Comparison of ENCODE assay signal across 8 mouse cellular contexts in genomic region chr7:133124701-133125485, GRCm38 (mm10). TPM values are rescaled to one million over a fixed set of nuclear protein-coding genes. Genes with fewer than 3 reads are reported as not detected.
DNase-seq lines count a peak whose midpoint lies in the region; ATAC-seq and TF ChIP-seq lines count a peak whose summit lies in the region.

No protein-coding gene starts in this region.

- H3K79me2 ChIP-seq in MEL (ENCODE audit: control insufficient read depth, insufficient read depth, low read length, poor library complexity): peaks cover 38% of the 10 kb centered on the region

- peak overlapping the region; percentile 98 for H3K9ac ChIP-seq in heart, embryonic 12.5 days
- H3K9ac ChIP-seq in MEL (ENCODE audit: control insufficient read depth, low read depth, low read length, poor library complexity, severe bottlenecking): peak overlapping the region; percentile 87
- H3K9ac ChIP-seq in embryonic facial prominence, embryonic 15.5 days: peak overlapping the region; percentile 95
- peak overlapping the region; percentile 75 for H3K9ac ChIP-seq in limb, embryonic 11.5 days (ENCODE audit: low read length)
- H3K9ac ChIP-seq in neural tube, embryonic 14.5 days (replicated peaks; ENCODE audit: low read depth, low read length): peak overlapping the region; percentile 84

- TF ChIP-seq EP300 in MEL (IDR thresholded peaks at IDR 0.05; ENCODE audit: low read depth in 1 of 2, low read length in 2 of 2): no peak

- 5% methylated on average over 34 of the region's 34 CpGs for WGBS in heart, embryonic 12.5 days
- WGBS in embryonic facial prominence, embryonic 15.5 days: 15% methylated on average over 34 of the region's 34 CpGs
- WGBS in limb, embryonic 11.5 days: 2% methylated on average over 34 of the region's 34 CpGs
- WGBS in neural tube, embryonic 14.5 days: 5% methylated on average over 34 of the region's 34 CpGs

- peak overlapping the region; percentile 92 for H3K4me2 ChIP-seq in heart, embryonic 12.5 days
- H3K4me2 ChIP-seq in embryonic facial prominence, embryonic 15.5 days (replicated peaks): peak overlapping the region; percentile 91
- peak overlapping the region; percentile 93 for H3K4me2 ChIP-seq in limb, embryonic 11.5 days (ENCODE audit: low read depth, severe bottlenecking)
- peak overlapping the region; percentile 99 for H3K4me2 ChIP-seq in neural tube, embryonic 14.5 days (ENCODE audit: low read depth, low read length)

- no peaks in the 10 kb centered on the region for H3K36me3 ChIP-seq in heart, embryonic 12.5 days
- peaks cover 0 to 13% of the 10 kb centered on the region in 2 experiments; a peak in 2 of 4 replicates for H3K36me3 ChIP-seq in MEL (ENCODE audit: control insufficient read depth in 1 of 2, insufficient read depth in 2 of 2, low read length in 2 of 2)
- no peaks in the 10 kb centered on the region for H3K36me3 ChIP-seq in embryonic facial prominence, embryonic 15.5 days
- H3K36me3 ChIP-seq in limb, embryonic 11.5 days (ENCODE audit: control insufficient read depth, insufficient read depth, low read length): no peaks in the 10 kb centered on the region; the same call in 1 of the 2 replicates
- H3K36me3 ChIP-seq in neural tube, embryonic 14.5 days (ENCODE audit: control insufficient read depth, insufficient read depth, low read length): no peaks in the 10 kb centered on the region

- H3K27ac ChIP-seq in heart, embryonic 12.5 days (ENCODE audit: poor library complexity, severe bottlenecking): peak overlapping the region; percentile 100
- H3K27ac ChIP-seq in MEL (ENCODE audit: control insufficient read depth, low read depth, low read length): peak overlapping the region; percentile 99
- peak overlapping the region; percentile 98 for H3K27ac ChIP-seq in embryonic facial prominence, embryonic 15.5 days (replicated peaks)
- no peak overlapping the region; the same call in 1 of the 2 replicates for H3K27ac ChIP-seq in limb, embryonic 11.5 days (replicated peaks; ENCODE audit: low read depth, low read length)
- H3K27ac ChIP-seq in neural tube, embryonic 14.5 days (ENCODE audit: low read depth, low read length): peak overlapping the region; percentile 85; the same call in 1 of the 2 replicates

- H3K4me3 ChIP-seq in heart, embryonic 12.5 days: peak overlapping the region; percentile 79
- peak overlapping the region; percentile 75 to 94 for H3K4me3 ChIP-seq in MEL (ENCODE audit: control insufficient read depth in 1 of 2, insufficient read depth in 1 of 2, low read depth in 2 of 2, low read length in 2 of 2)
- H3K4me3 ChIP-seq in embryonic facial prominence, embryonic 15.5 days (replicated peaks): peak overlapping the region; percentile 89
- peak overlapping the region; percentile 95 for H3K4me3 ChIP-seq in limb, embryonic 11.5 days (ENCODE audit: low read depth, low read length)
- peak overlapping the region; percentile 67 for H3K4me3 ChIP-seq in neural tube, embryonic 14.5 days (ENCODE audit: low read depth, low read length)

- no peak for ATAC-seq in heart, embryonic 12.5 days (ENCODE audit: insufficient number of reproducible peaks, low FRiP score)
- ATAC-seq in embryonic facial prominence, embryonic 15.5 days (ENCODE audit: insufficient number of reproducible peaks, low FRiP score, low TSS enrichment, low read depth): no peak
- no peak for ATAC-seq in limb, embryonic 11.5 days (ENCODE audit: insufficient number of reproducible peaks, low FRiP score, low TSS enrichment, low read depth)
- no peak for ATAC-seq in neural tube, embryonic 14.5 days (ENCODE audit: low read depth)

- TF ChIP-seq POLR2A in MEL (IDR thresholded peaks at IDR 0.05; ENCODE audit: control insufficient read depth in 1 of 2, insufficient read depth in 1 of 2, low read depth in 1 of 2, low read length in 2 of 2, poor library complexity in 1 of 2): peak in 1 of 2 experiments; percentile 3; a peak in 1 of 4 replicates

- no peak for TF ChIP-seq RAD21 in MEL (IDR thresholded peaks at IDR 0.05; ENCODE audit: low read depth, low read length)

- no peaks in the 10 kb centered on the region for H3K27me3 ChIP-seq in heart, embryonic 12.5 days (replicated peaks)
- H3K27me3 ChIP-seq in MEL (ENCODE audit: control insufficient read depth in 1 of 2, insufficient read depth in 2 of 2, low read length in 2 of 2): no peaks in the 10 kb centered on the region
- H3K27me3 ChIP-seq in embryonic facial prominence, embryonic 15.5 days: 0 out of 2 replicates have a peak, but pooled peaks cover 3% of the 10 kb centered on the region
- H3K27me3 ChIP-seq in limb, embryonic 11.5 days (ENCODE audit: control insufficient read depth, insufficient read depth, low read length): no peaks in the 10 kb centered on the region
- H3K27me3 ChIP-seq in neural tube, embryonic 14.5 days (ENCODE audit: control insufficient read depth, insufficient read depth, low read length): no peaks in the 10 kb centered on the region

- TF ChIP-seq CTCF in MEL (IDR thresholded peaks at IDR 0.05 in 2 of 3, conservative IDR thresholded peaks at IDR 0.05 in 1 of 3; ENCODE audit: control insufficient read depth in 1 of 3, insufficient read depth in 1 of 3, low read depth in 2 of 3, low read length in 3 of 3, poor library complexity in 1 of 3, severe bottlenecking in 1 of 3): no peak

- H3K9me3 ChIP-seq in heart, embryonic 12.5 days (replicated peaks): peaks cover 6% of the 10 kb centered on the region; the same call in 1 of the 2 replicates
- H3K9me3 ChIP-seq in MEL (replicated peaks; ENCODE audit: insufficient read depth, low read length): no peaks in the 10 kb centered on the region
- H3K9me3 ChIP-seq in embryonic facial prominence, embryonic 15.5 days (replicated peaks): 0 out of 2 replicates have a peak, but pooled peaks cover 3% of the 10 kb centered on the region
- H3K9me3 ChIP-seq in limb, embryonic 11.5 days (ENCODE audit: control insufficient read depth, low read length): no peaks in the 10 kb centered on the region
- H3K9me3 ChIP-seq in neural tube, embryonic 14.5 days (ENCODE audit: control insufficient read depth, low read length): no peaks in the 10 kb centered on the region

- DNase-seq in heart, adult 9 months (ENCODE audit: low spot score in 2 of 2): no peak
- peak; percentile 69 for DNase-seq in MEL (ENCODE audit: low read depth, low spot score)
- peak; percentile 47 for DNase-seq in limb, embryonic 11.5 days (ENCODE audit: low spot score)
- DNase-seq in ovary, postnatal 36 days (ENCODE audit: low spot score): no peak
- no peak for DNase-seq in urinary bladder, adult 2 months (ENCODE audit: low spot score)

- H3K4me1 ChIP-seq in heart, embryonic 12.5 days (replicated peaks): peaks cover 19% of the 10 kb centered on the region
- peaks cover 0 to 12% of the 10 kb centered on the region in 2 experiments; a peak in 3 of 4 replicates for H3K4me1 ChIP-seq in MEL (ENCODE audit: control insufficient read depth in 1 of 2, insufficient read depth in 2 of 2, low read length in 2 of 2)
- H3K4me1 ChIP-seq in embryonic facial prominence, embryonic 15.5 days: peaks cover 20% of the 10 kb centered on the region
- peaks cover 12% of the 10 kb centered on the region for H3K4me1 ChIP-seq in limb, embryonic 11.5 days (ENCODE audit: control insufficient read depth, insufficient read depth, low read length)
- peaks cover 18% of the 10 kb centered on the region for H3K4me1 ChIP-seq in neural tube, embryonic 14.5 days (ENCODE audit: control insufficient read depth, insufficient read depth, low read length)

TF ChIP-seq in MEL, 35 proteins besides CTCF, POLR2A, EP300 and RAD21:
- 0 out of 2 replicates have a peak, but pooled peaks have one; percentile 9 for TF ChIP-seq TBP (IDR thresholded peaks at IDR 0.05; ENCODE audit: low read depth, low read length)
- TF ChIP-seq SMC3 (IDR thresholded peaks at IDR 0.05; ENCODE audit: low read depth, low read length): no peak
- peak; percentile 31; the same call in 1 of the 2 replicates for TF ChIP-seq MAX (IDR thresholded peaks at IDR 0.05; ENCODE audit: low read length)

RNA-seq across cellular contexts. Expression of gene Ctbp2, which starts 0.7 kb away (rescaled TPM):
- 60.6 and 66.2 TPM in 2 replicates for polyA plus RNA-seq in heart, embryonic 12.5 days (2016; fragmentation: Nextera tagmentation; extraction: Ambion mirVana)
- 61.5 and 74.9 TPM in 2 replicates for total RNA-seq in MEL (2012; rRNA removed)
- polyA plus RNA-seq in MEL (2012; ENCODE audit: insufficient read depth in 1 of 2, insufficient read length in 2 of 2, low read depth in 1 of 2, low replicate concordance in 2 of 2, missing spikeins in 1 of 2): 10 to 100 TPM in 1 of 2 experiments, not detected in 1; 90.7 TPM
- polyA plus RNA-seq in embryonic facial prominence, embryonic 15.5 days (2015; fragmentation: Nextera tagmentation; extraction: Ambion mirVana): 64.7 and 71.3 TPM in 2 replicates
- 141 and 144 TPM in 2 replicates for polyA plus RNA-seq in limb, embryonic 11.5 days (2014; fragmentation: Nextera tagmentation; extraction: Ambion mirVana)
- polyA plus RNA-seq in neural tube, embryonic 14.5 days (2014; fragmentation: Nextera tagmentation; extraction: Ambion mirVana): 61.1 and 65.0 TPM in 2 replicates
- polyA plus RNA-seq in urinary bladder, adult 2 months (2012; rRNA removed): 83.1 and 99.4 TPM in 2 replicates

RNA-seq across cellular contexts. Expression of gene Fgfr2, which starts 1.7 kb away (rescaled TPM):
- 33.6 and 34.1 TPM in 2 replicates for polyA plus RNA-seq in heart, embryonic 12.5 days (2016; fragmentation: Nextera tagmentation; extraction: Ambion mirVana)
- not detected in 2 replicates for total RNA-seq in MEL (2012; rRNA removed)
- polyA plus RNA-seq in MEL (2012; ENCODE audit: insufficient read depth in 1 of 2, insufficient read length in 2 of 2, low read depth in 1 of 2, low replicate concordance in 2 of 2, missing spikeins in 1 of 2): not detected
- polyA plus RNA-seq in embryonic facial prominence, embryonic 15.5 days (2015; fragmentation: Nextera tagmentation; extraction: Ambion mirVana): 131 and 137 TPM in 2 replicates
- 60.1 and 72.1 TPM in 2 replicates for polyA plus RNA-seq in limb, embryonic 11.5 days (2014; fragmentation: Nextera tagmentation; extraction: Ambion mirVana)
- 28.1 and 32.0 TPM in 2 replicates for polyA plus RNA-seq in neural tube, embryonic 14.5 days (2014; fragmentation: Nextera tagmentation; extraction: Ambion mirVana)
- 80.2 and 89.9 TPM in 2 replicates for polyA plus RNA-seq in urinary bladder, adult 2 months (2012; rRNA removed)

Comparison
In these comparisons a context has a peak if more than half of its experiments do, and no peak if none do; other contexts are left out.
1. DNase-seq: peak in MEL (single experiment) and limb, embryonic 11.5 days (single experiment); none in heart, adult 9 months (0 of 2), ovary, postnatal 36 days (single experiment) and urinary bladder, adult 2 months (single experiment).
2. RNA of gene Fgfr2, which starts 1.7 kb away (polyA plus RNA-seq): 131 to 137 TPM in embryonic facial prominence, embryonic 15.5 days, 80.2 to 89.9 TPM in urinary bladder, adult 2 months, 60.1 to 72.1 TPM in limb, embryonic 11.5 days, 33.6 to 34.1 TPM in heart, embryonic 12.5 days and 28.1 to 32.0 TPM in neural tube, embryonic 14.5 days; not detected in MEL; every median in the first group is over 10 times any median in the second.
3. Peak in every context shown above with its lines, with median percentiles within 50 percentile points of each other: H3K4me2 ChIP-seq, H3K4me3 ChIP-seq and H3K9ac ChIP-seq.